Comparison of ENCODE assay signal across 24 mouse cellular contexts in genomic region chr6:32808796-32809195, GRCm38 (mm10).
DNase-seq lines count a peak whose midpoint lies in the region; ATAC-seq and TF ChIP-seq lines count a peak whose summit lies in the region.
"Had no signal": no experiment of that assay in that cellular context is flagged by ENCODE, and none has a peak within 500 bp of the region (broad histone marks: within the 10 kb centered on the region; RNA-seq: fewer than 3 reads in every experiment).

No protein-coding gene starts in this region.

- DNase-seq in heart, adult 2 months, result peak in 1 of 2 experiments; percentile 15
- no peak for DNase-seq in heart, postnatal 25 days (ENCODE audit: low spot score)
- no peak for DNase-seq in heart, postnatal 14 days
- no peak for DNase-seq in Muller cell, postnatal 12 days (ENCODE audit: inconsistent ontology term)
- DNase-seq: adrenal gland, adult 2 months; adrenal gland, postnatal 14 days; cerebellum, adult 11 months; cerebellum, adult 2 months; cerebellum, adult 9-11 months; cerebellum, postnatal 25 days; forebrain, postnatal 0 days; gastrocnemius, adult 2 months; gastrocnemius, postnatal 14 days; kidney, adult 11 months; kidney, adult 8-10 months had no signal

- no peaks in the 10 kb centered on the region for H3K9me3 ChIP-seq in heart, embryonic 13.5 days
- no peaks in the 10 kb centered on the region for H3K9me3 ChIP-seq in heart, embryonic 15.5 days (replicated peaks)
- H3K9me3 ChIP-seq: embryonic facial prominence, embryonic 12.5 days; embryonic facial prominence, embryonic 15.5 days; kidney, embryonic 15.5 days had no signal

- H3K9ac ChIP-seq in heart, adult 2 months (ENCODE audit: low read depth, low read length), result no peak overlapping the region
- no peak overlapping the region for H3K9ac ChIP-seq in heart, embryonic 13.5 days
- H3K9ac ChIP-seq in heart, embryonic 15.5 days, result no peak overlapping the region
- H3K9ac ChIP-seq: embryonic facial prominence, embryonic 12.5 days; embryonic facial prominence, embryonic 15.5 days; forebrain, postnatal 0 days; hindbrain, embryonic 14.5 days; kidney, embryonic 15.5 days had no signal

- peak overlapping the region; percentile 64 for H3K27ac ChIP-seq in heart, adult 2 months
- peak overlapping the region; percentile 53 for H3K27ac ChIP-seq in heart, embryonic 13.5 days (replicated peaks)
- peak overlapping the region; percentile 48; the same call in 1 of the 2 replicates for H3K27ac ChIP-seq in heart, embryonic 15.5 days
- H3K27ac ChIP-seq: embryonic facial prominence, embryonic 12.5 days; embryonic facial prominence, embryonic 15.5 days; gastrocnemius, adult 2 months; hindbrain, embryonic 14.5 days; hindbrain, postnatal 0 days; kidney, embryonic 15.5 days had no signal

- WGBS in heart, adult 2 months, result 64% methylated on average over 1 of the region's 1 CpGs
- 55% methylated on average over 1 of the region's 1 CpGs for WGBS in heart, embryonic 13.5 days
- WGBS in heart, embryonic 15.5 days, result 53% methylated on average over 1 of the region's 1 CpGs

- intact Hi-C loops in heart, adult 2 months (cut with DNase I), result no loop called here
- intact Hi-C loops in heart, postnatal 25 days (cut with DNase I), result no loop called here
- intact Hi-C loops in heart, postnatal 14 days (cut with DNase I), result no loop called here

- TF ChIP-seq EP300 in heart, adult 2 months (IDR thresholded peaks at IDR 0.05; ENCODE audit: insufficient read depth, low read depth, low read length), result no peak

- peaks cover 12% of the 10 kb centered on the region for H3K36me3 ChIP-seq in heart, adult 2 months (ENCODE audit: control insufficient read depth, insufficient read depth, low read length)
- peaks cover under 1% of the 10 kb centered on the region for H3K36me3 ChIP-seq in heart, embryonic 13.5 days
- no peaks in the 10 kb centered on the region for H3K36me3 ChIP-seq in heart, embryonic 15.5 days
- H3K36me3 ChIP-seq: embryonic facial prominence, embryonic 12.5 days; embryonic facial prominence, embryonic 15.5 days; kidney, embryonic 15.5 days had no signal

- no peaks in the 10 kb centered on the region for H3K27me3 ChIP-seq in heart, adult 2 months (ENCODE audit: control insufficient read depth, insufficient read depth, low read length)
- H3K27me3 ChIP-seq in heart, embryonic 13.5 days (replicated peaks), result no peaks in the 10 kb centered on the region
- H3K27me3 ChIP-seq in heart, embryonic 15.5 days, result no peaks in the 10 kb centered on the region
- H3K27me3 ChIP-seq: embryonic facial prominence, embryonic 12.5 days; embryonic facial prominence, embryonic 15.5 days; kidney, embryonic 15.5 days had no signal

- peaks cover 2% of the 10 kb centered on the region; the same call in 1 of the 2 replicates for H3K4me1 ChIP-seq in heart, adult 2 months (ENCODE audit: control insufficient read depth, insufficient read depth, low read length)
- peaks cover 47% of the 10 kb centered on the region for H3K4me1 ChIP-seq in heart, embryonic 13.5 days
- H3K4me1 ChIP-seq in heart, embryonic 15.5 days (replicated peaks), result peaks cover 23% of the 10 kb centered on the region
- H3K4me1 ChIP-seq: embryonic facial prominence, embryonic 12.5 days; embryonic facial prominence, embryonic 15.5 days; kidney, embryonic 15.5 days had no signal

- no peaks in the 10 kb centered on the region for H3K79me2 ChIP-seq in heart, adult 2 months (replicated peaks; ENCODE audit: control insufficient read depth, insufficient read depth, low read length)

- no peak for ATAC-seq in heart, embryonic 13.5 days (ENCODE audit: extremely low read depth, insufficient number of reproducible peaks, low FRiP score, low TSS enrichment)
- ATAC-seq in heart, embryonic 15.5 days (replicated peaks; ENCODE audit: insufficient number of reproducible peaks, insufficient read depth, low FRiP score, low read depth), result no peak
- ATAC-seq: forebrain, embryonic 14.5 days; forebrain, postnatal 0 days; hindbrain, postnatal 0 days; inflammation-experienced regulatory T-cells, adult 6 months had no signal

- TF ChIP-seq POLR2A in heart, adult 2 months (IDR thresholded peaks at IDR 0.05; ENCODE audit: insufficient read depth, low read depth, low read length), result no peak

- no peak for TF ChIP-seq CTCF in heart, adult 2 months (IDR thresholded peaks at IDR 0.05)

- H3K4me3 ChIP-seq in heart, adult 2 months, result no peak overlapping the region
- H3K4me3 ChIP-seq in heart, embryonic 13.5 days, result no peak overlapping the region
- no peak overlapping the region for H3K4me3 ChIP-seq in heart, embryonic 15.5 days
- H3K4me3 ChIP-seq: embryonic facial prominence, embryonic 12.5 days; embryonic facial prominence, embryonic 15.5 days; gastrocnemius, adult 2 months; kidney, embryonic 15.5 days had no signal

- H3K4me2 ChIP-seq in heart, embryonic 13.5 days, result no peak overlapping the region
- no peak overlapping the region for H3K4me2 ChIP-seq in heart, embryonic 15.5 days
- H3K4me2 ChIP-seq: embryonic facial prominence, embryonic 12.5 days; embryonic facial prominence, embryonic 15.5 days; hindbrain, embryonic 14.5 days; kidney, embryonic 15.5 days had no signal
